Comparison of ENCODE assay signal across 29 mouse cellular contexts in the genomic region with DNA sequence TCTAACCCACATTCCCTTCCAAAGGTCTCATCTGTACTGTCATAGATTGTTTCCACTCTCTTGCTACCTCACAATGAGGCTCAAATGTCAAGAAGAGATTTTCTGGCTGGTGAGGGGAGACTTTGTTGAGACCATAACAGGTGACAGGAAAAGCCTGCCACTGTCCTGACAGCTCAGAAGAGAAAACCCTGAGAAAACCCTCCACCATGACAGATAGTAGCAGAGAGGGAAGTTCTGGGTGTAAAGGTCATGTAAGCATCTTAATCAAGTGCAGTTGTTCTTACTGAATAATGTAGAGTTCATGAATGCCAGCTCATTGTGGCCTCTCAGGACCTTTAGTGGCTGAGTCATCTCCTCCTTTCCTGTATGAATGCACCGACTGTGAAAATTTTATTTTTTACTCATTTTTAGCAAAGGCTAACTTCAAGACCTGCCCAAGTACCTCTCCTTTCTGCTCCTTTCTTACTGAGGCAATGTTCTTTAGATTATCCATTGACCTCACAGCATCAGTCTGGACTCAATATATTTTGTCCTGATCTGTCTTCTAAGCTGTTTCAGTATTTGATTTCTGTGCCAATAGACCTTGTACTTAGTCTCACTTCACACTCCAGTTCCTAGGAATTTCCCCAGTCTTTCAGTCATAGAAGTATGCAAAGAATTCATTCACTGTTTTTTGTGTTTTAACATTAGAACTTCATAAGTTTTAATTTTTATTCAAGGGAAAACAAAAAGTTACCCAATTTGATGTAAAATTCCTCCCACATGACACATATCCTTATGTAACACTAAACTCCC. TPM values are rescaled to one million over a fixed set of nuclear protein-coding genes. Genes with fewer than 3 reads are reported as not detected.
DNase-seq lines count a peak whose midpoint lies in the region; TF ChIP-seq lines count a peak whose summit lies in the region.
"Not testable (repeated sequence)": the region's sequence is repeated elsewhere in the genome, so short reads cannot be mapped to it uniquely, and the experiment has no call there.
"Had no signal": no experiment of that assay in that cellular context is flagged by ENCODE, and none has a peak within 500 bp of the region (broad histone marks: within the 10 kb centered on the region; RNA-seq: fewer than 3 reads in every experiment).

No protein-coding gene starts in this region.

- not testable (repeated sequence) for TF ChIP-seq POLR2A in myocyte (IDR thresholded peaks at IDR 0.05; ENCODE audit: insufficient read length, low read depth)

- DNase-seq in 3T3-L1 (ENCODE audit: low read depth, low spot score): peak; percentile 68
- peak; percentile 57 for DNase-seq in Muller cell, postnatal 12 days (ENCODE audit: inconsistent ontology term)
- peak; percentile 58 for DNase-seq in adrenal gland, adult 2 months
- peak; percentile 6 for DNase-seq in heart, postnatal 4 days
- DNase-seq in kidney, adult 18-20 months: peak; percentile 3
- peak; percentile 13 for DNase-seq in kidney, postnatal 14 days
- DNase-seq in testis, postnatal 14 days (ENCODE audit: low spot score): peak; percentile 4

- not testable (repeated sequence) for H3ac ChIP-seq in myocyte (ENCODE audit: control insufficient read depth, insufficient read length)

- H3K4me3 ChIP-seq in myocyte: not testable (repeated sequence)

- H3K79me2 ChIP-seq in myocyte (ENCODE audit: control insufficient read depth, insufficient read depth): not testable (repeated sequence)

- H3K4me2 ChIP-seq in myocyte (ENCODE audit: low read depth): peak overlapping the region; percentile 38

- H3K36me3 ChIP-seq in myocyte (ENCODE audit: control insufficient read depth, insufficient read depth): not testable (repeated sequence)

- H3K27me3 ChIP-seq in myocyte (ENCODE audit: control insufficient read depth, insufficient read depth, insufficient read length): not testable (repeated sequence)

RNA-seq across cellular contexts. Expression of gene Gm8094, which starts 8.7 kb away (rescaled TPM):
- not detected for total RNA-seq in adrenal gland, adult 2 months (2021)
- not detected in 2 replicates for polyA plus RNA-seq in adrenal gland, adult 2 months (2012; rRNA removed)
- not detected for total RNA-seq in heart, postnatal 4 days (2021)
- 0.04 TPM for polyA plus RNA-seq in myocyte (2012; fragmentation: generic; extraction: Trizol)
- total RNA-seq: adrenal gland, postnatal 10 days; adrenal gland, postnatal 4 days; common myeloid progenitor, adult 5-6 weeks; forebrain, postnatal 0 days; gastrocnemius, adult 2 months; gastrocnemius, postnatal 14 days; gastrocnemius, postnatal 4 days; heart, adult 18-20 months; heart, postnatal 10 days; heart, postnatal 36 days; hindbrain, postnatal 0 days had no signal
- polyA plus RNA-seq: embryonic facial prominence, embryonic 12.5 days; embryonic facial prominence, embryonic 15.5 days; forebrain, embryonic 11.5 days; forebrain, embryonic 14.5 days; forebrain, postnatal 0 days; heart, embryonic 12.5 days; heart, embryonic 15.5 days; hindbrain, embryonic 11.5 days; hindbrain, embryonic 14.5 days; hindbrain, postnatal 0 days; inflammation-experienced regulatory T-cells, adult 6 months; Patski had no signal

RNA-seq across cellular contexts. Expression of gene Gm8104, which starts 15.3 kb away (rescaled TPM):
- not detected for total RNA-seq in adrenal gland, adult 2 months (2021)
- polyA plus RNA-seq in adrenal gland, adult 2 months (2012; rRNA removed): not detected in 2 replicates
- total RNA-seq in heart, postnatal 4 days (2021): not detected
- not detected for polyA plus RNA-seq in myocyte (2012; fragmentation: generic; extraction: Trizol)
- total RNA-seq: adrenal gland, postnatal 10 days; common myeloid progenitor, adult 5-6 weeks; gastrocnemius, adult 2 months; gastrocnemius, postnatal 14 days; gastrocnemius, postnatal 4 days; heart, adult 18-20 months; heart, postnatal 10 days; heart, postnatal 36 days; hindbrain, postnatal 0 days had no signal
- polyA plus RNA-seq: embryonic facial prominence, embryonic 12.5 days; embryonic facial prominence, embryonic 15.5 days; forebrain, embryonic 11.5 days; forebrain, embryonic 14.5 days; heart, embryonic 12.5 days; hindbrain, embryonic 11.5 days; inflammation-experienced regulatory T-cells, adult 6 months; Patski had no signal

Comparison
In these comparisons a context has a peak if more than half of its experiments do, and no peak if none do; other contexts are left out.
1. DNase-seq: peak in every context shown above with its lines; median percentile 68 in 3T3-L1; 58 in adrenal gland, adult 2 months; 57 in Muller cell, postnatal 12 days; 13 in kidney, postnatal 14 days; 6 in heart, postnatal 4 days; 4 in testis, postnatal 14 days; 3 in kidney, adult 18-20 months.